Mouse (Mus musculus): ENCODE results near the gene LTO1. TPM values are rescaled to one million over a fixed set of nuclear protein-coding genes. Genes with fewer than 3 reads are reported as not detected.

The LTO1 gene
- polyA plus RNA-seq, 1 experiment from 2014 or later = 26.2 TPM

- Histone ChIP-seq H3K27me3 (peaks cover 18% of the 10 kb centered on the region), H3K4me3 (peak overlapping the region; percentile 67), H3K27ac (peak overlapping the region; percentile 92), H3K4me1 (peaks cover 63% of the 10 kb centered on the region), H3K4me2 (peak overlapping the region; percentile 93), H3K9ac (peak overlapping the region; percentile 76), H3K36me3 (peaks cover 10% of the 10 kb centered on the region), H3K9me3 (no peaks in the 10 kb centered on the region)
- ATAC-seq (ENCODE audit: insufficient number of reproducible peaks, insufficient read depth, low FRiP score, low TSS enrichment, low read depth) = peak; percentile 68
- WGBS = under 1% methylated on average over 39 of the region's 39 CpGs
Measured at GRCm38 (mm10) chr7:144941242-144941831, 26.4 kb downstream of the LTO1 start.

GRCm38 (mm10) chr7:144942071-144942743 lies 27.3 kb downstream of the LTO1 start:
- Histone ChIP-seq H3K9ac (peak overlapping the region; percentile 53), H3K4me2 (peak overlapping the region; percentile 93), H3K9me3 (no peaks in the 10 kb centered on the region), H3K4me3 (peak overlapping the region; percentile 67), H3K27me3 (peaks cover 18% of the 10 kb centered on the region), H3K36me3 (peaks cover 1% of the 10 kb centered on the region), H3K4me1 (peaks cover 56% of the 10 kb centered on the region), H3K27ac (peak overlapping the region; percentile 92)
- ATAC-seq (ENCODE audit: insufficient number of reproducible peaks, insufficient read depth, low FRiP score, low TSS enrichment, low read depth) = no peak
- WGBS = 1% methylated on average over 35 of the region's 35 CpGs

GRCm38 (mm10) chr7:144942744-144943135 lies 27.8 kb downstream of the LTO1 start:
- ATAC-seq (ENCODE audit: insufficient number of reproducible peaks, insufficient read depth, low FRiP score, low TSS enrichment, low read depth) = no peak
- Histone ChIP-seq H3K4me3 (peak overlapping the region; percentile 67), H3K27ac (peak overlapping the region; percentile 92; the same call in 1 of the 2 replicates), H3K27me3 (peaks cover 18% of the 10 kb centered on the region), H3K36me3 (no peaks in the 10 kb centered on the region), H3K4me1 (peaks cover 50% of the 10 kb centered on the region), H3K9me3 (no peaks in the 10 kb centered on the region), H3K9ac (peak overlapping the region; percentile 53), H3K4me2 (peak overlapping the region; percentile 93)
- under 1% methylated on average over 20 of the region's 20 CpGs for WGBS

- H3K9ac ChIP-seq = peak overlapping the region; percentile 53
- peaks cover 16% of the 10 kb centered on the region for H3K27me3 ChIP-seq
- no peaks in the 10 kb centered on the region for H3K36me3 ChIP-seq
- peak overlapping the region; percentile 67 for H3K4me3 ChIP-seq
- H3K27ac ChIP-seq = no peak overlapping the region; the same call in 1 of the 2 replicates
- peaks cover 49% of the 10 kb centered on the region for H3K4me1 ChIP-seq
- no peak for ATAC-seq (ENCODE audit: insufficient number of reproducible peaks, insufficient read depth, low FRiP score, low TSS enrichment, low read depth)
- peak overlapping the region; percentile 93 for H3K4me2 ChIP-seq
- H3K9me3 ChIP-seq = no peaks in the 10 kb centered on the region
- under 1% methylated on average over 45 of the region's 45 CpGs for WGBS
Measured at GRCm38 (mm10) chr7:144943254-144943653, 28.4 kb downstream of the LTO1 start.

GRCm38 (mm10) chr7:144958509-144959395 lies 43.9 kb downstream of the LTO1 start:
- Histone ChIP-seq H3K27me3 (no peaks in the 10 kb centered on the region), H3K27ac (peak overlapping the region; percentile 71), H3K36me3 (no peaks in the 10 kb centered on the region), H3K4me1 (peaks cover 19% of the 10 kb centered on the region), H3K9me3 (no peaks in the 10 kb centered on the region), H3K9ac (no peak overlapping the region), H3K4me2 (no peak overlapping the region), H3K4me3 (no peak overlapping the region)
- 22% methylated on average over 12 of the region's 12 CpGs for WGBS
- peak; percentile 49; the same call in 1 of the 2 replicates for ATAC-seq (ENCODE audit: insufficient number of reproducible peaks, insufficient read depth, low FRiP score, low TSS enrichment, low read depth)

- WGBS = 100% methylated on average over 1 of the region's 1 CpGs
- Histone ChIP-seq H3K9me3 (no peaks in the 10 kb centered on the region), H3K4me3 (no peak overlapping the region)
Measured at GRCm38 (mm10) chr7:144963911-144964310, 49.0 kb downstream of the LTO1 start.

GRCm38 (mm10) chr7:144964316-144964715 lies 49.4 kb downstream of the LTO1 start:
- Histone ChIP-seq H3K27me3 (no peaks in the 10 kb centered on the region), H3K27ac (no peak overlapping the region), H3K9me3 (no peaks in the 10 kb centered on the region), H3K4me2 (no peak overlapping the region), H3K4me1 (0 out of 2 replicates have a peak, but pooled peaks cover 3% of the 10 kb centered on the region), H3K9ac (no peak overlapping the region), H3K4me3 (no peak overlapping the region), H3K36me3 (no peaks in the 10 kb centered on the region)
- 85% methylated on average over 4 of the region's 4 CpGs for WGBS
- no peak for ATAC-seq (ENCODE audit: insufficient number of reproducible peaks, insufficient read depth, low FRiP score, low TSS enrichment, low read depth)

More at GRCm38 (mm10) chr7:144963911-144964310, 49.0 kb downstream of the LTO1 start:
- no peak for ATAC-seq (ENCODE audit: insufficient number of reproducible peaks, insufficient read depth, low FRiP score, low TSS enrichment, low read depth)
- Histone ChIP-seq H3K27ac (no peak overlapping the region), H3K9ac (no peak overlapping the region), H3K4me1 (peaks cover 6% of the 10 kb centered on the region), H3K36me3 (no peaks in the 10 kb centered on the region), H3K27me3 (no peaks in the 10 kb centered on the region), H3K4me2 (no peak overlapping the region)

GRCm38 (mm10) chr7:144965893-144966292 lies 51.0 kb downstream of the LTO1 start:
- Histone ChIP-seq H3K4me2 (no peak overlapping the region), H3K36me3 (no peaks in the 10 kb centered on the region), H3K27me3 (no peaks in the 10 kb centered on the region), H3K9ac (no peak overlapping the region), H3K4me1 (no peaks in the 10 kb centered on the region), H3K27ac (no peak overlapping the region), H3K4me3 (no peak overlapping the region), H3K9me3 (no peaks in the 10 kb centered on the region)
- no peak for ATAC-seq (ENCODE audit: insufficient number of reproducible peaks, insufficient read depth, low FRiP score, low TSS enrichment, low read depth)
- 70% methylated on average over 5 of the region's 5 CpGs for WGBS

- Histone ChIP-seq H3K9ac (no peak overlapping the region), H3K9me3 (no peaks in the 10 kb centered on the region), H3K27ac (no peak overlapping the region), H3K4me3 (no peak overlapping the region), H3K4me2 (no peak overlapping the region), H3K4me1 (no peaks in the 10 kb centered on the region), H3K27me3 (no peaks in the 10 kb centered on the region), H3K36me3 (no peaks in the 10 kb centered on the region)
- no peak for ATAC-seq (ENCODE audit: insufficient number of reproducible peaks, insufficient read depth, low FRiP score, low TSS enrichment, low read depth)
- 75% methylated on average over 8 of the region's 8 CpGs for WGBS
Measured at GRCm38 (mm10) chr7:144970997-144971768, 56.3 kb downstream of the LTO1 start.

GRCm38 (mm10) chr7:144971769-144972168 lies 56.9 kb downstream of the LTO1 start:
- 24% methylated on average over 2 of the region's 2 CpGs for WGBS
- no peak for ATAC-seq (ENCODE audit: insufficient number of reproducible peaks, insufficient read depth, low FRiP score, low TSS enrichment, low read depth)

GRCm38 (mm10) chr7:144973461-144973860 lies 58.6 kb downstream of the LTO1 start:
- Histone ChIP-seq H3K4me1 (no peaks in the 10 kb centered on the region), H3K9me3 (no peaks in the 10 kb centered on the region), H3K27me3 (no peaks in the 10 kb centered on the region), H3K4me2 (no peak overlapping the region), H3K36me3 (no peaks in the 10 kb centered on the region), H3K9ac (no peak overlapping the region), H3K4me3 (no peak overlapping the region), H3K27ac (no peak overlapping the region)
- 66% methylated on average over 8 of the region's 8 CpGs for WGBS
- ATAC-seq (ENCODE audit: insufficient number of reproducible peaks, insufficient read depth, low FRiP score, low TSS enrichment, low read depth) = no peak

More at GRCm38 (mm10) chr7:144971769-144972168, 56.9 kb downstream of the LTO1 start:
- H3K36me3 ChIP-seq = no peaks in the 10 kb centered on the region
- H3K27ac ChIP-seq = no peak overlapping the region
- no peak overlapping the region for H3K9ac ChIP-seq
- H3K4me1 ChIP-seq = no peaks in the 10 kb centered on the region
- H3K27me3 ChIP-seq = no peaks in the 10 kb centered on the region
- no peak overlapping the region for H3K4me3 ChIP-seq
- H3K9me3 ChIP-seq = no peaks in the 10 kb centered on the region
- no peak overlapping the region for H3K4me2 ChIP-seq
